Mouse (Mus musculus): ENCODE results near the gene Ly6g6c. TPM values are rescaled to one million over a fixed set of nuclear protein-coding genes. Genes with fewer than 3 reads are reported as not detected.

Gene Ly6g6c
- total RNA-seq, 2 experiments from 2014 or later = not detected

DNA sequence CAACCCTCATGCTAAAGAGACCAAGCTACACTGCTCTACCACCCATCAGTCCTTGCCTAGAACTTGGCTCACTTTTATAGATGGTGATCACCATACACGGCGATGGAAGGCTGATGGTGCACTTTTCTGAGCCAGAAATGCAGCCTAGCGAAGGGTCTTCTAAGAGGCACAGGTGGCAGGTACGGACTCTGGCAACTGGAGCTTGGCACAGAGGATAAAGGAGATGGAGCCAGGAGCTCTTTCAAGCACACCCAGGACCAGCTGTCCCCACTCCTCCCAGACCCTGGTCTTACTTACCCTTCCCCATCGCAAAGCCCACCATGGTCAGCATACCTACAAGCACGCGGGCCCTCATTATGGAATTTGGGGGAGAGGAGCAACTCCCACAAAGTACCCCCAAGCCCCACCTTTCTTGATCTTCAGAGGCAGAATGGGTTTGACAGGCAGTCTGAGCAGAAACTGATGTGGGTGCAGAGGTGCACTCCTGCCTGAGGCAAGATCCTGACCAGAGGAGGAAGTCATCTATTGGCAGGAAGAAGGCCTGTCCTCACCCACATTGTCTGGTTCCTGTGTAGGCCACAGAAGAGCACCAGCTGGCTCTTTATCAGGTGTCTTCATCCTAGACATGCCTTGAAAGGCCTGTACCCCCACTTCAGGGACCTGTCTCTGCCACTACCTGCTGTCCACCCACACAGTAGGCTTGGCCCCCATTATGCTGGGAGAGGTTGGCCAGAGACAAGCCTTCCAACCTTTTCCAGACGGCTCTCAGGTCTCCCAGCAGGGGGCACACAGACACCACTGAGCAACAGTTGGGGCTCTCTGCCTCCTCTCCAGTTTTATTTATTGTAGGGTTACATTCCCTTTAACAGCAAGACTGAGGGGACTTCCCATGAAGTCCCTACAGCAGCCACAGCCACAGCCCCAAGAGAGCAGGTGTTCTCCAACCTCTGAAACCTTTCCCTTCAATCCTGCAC lies 50.1 kb downstream of the Ly6g6c start, which contains the start of gene Ly6g5b:
Gene Ly6g5b (minus strand): TSS at position 383 of the 974 bp plus-strand sequence.
- DNase-seq = no peak

Other genes with a start within 250 kb of the Ly6g6c start
- 10 to 100 TPM; 31.8 to 33.0 TPM for gene Stk19, start 228.4 kb upstream of the Ly6g6c start, total RNA-seq (2021)
- 10 to 100 TPM; 45.1 to 52.2 TPM for gene Dxo, start 228.4 kb upstream of the Ly6g6c start, total RNA-seq (2021)
- gene Skiv2l, start 215.2 kb upstream of the Ly6g6c start, total RNA-seq (2021) = 10 to 100 TPM; 49.2 to 60.8 TPM
- 10 to 100 TPM; 44.2 to 48.4 TPM for gene Nelfe, start 215.0 kb upstream of the Ly6g6c start, total RNA-seq (2021)
- 100 to 1,000 TPM; 158 to 363 TPM for gene Cfb, start 202.9 kb upstream of the Ly6g6c start, total RNA-seq (2021)
- gene Zbtb12, start 185.9 kb upstream of the Ly6g6c start, total RNA-seq (2021) = 10 to 100 TPM; 13.5 to 17.8 TPM
- gene Gm20547, start 183.3 kb upstream of the Ly6g6c start, total RNA-seq (2021) = under 1 TPM in 1 of 2 experiments, not detected in 1; 0.21 TPM
- gene C2, start 167.1 kb upstream of the Ly6g6c start, total RNA-seq (2021) = 10 to 100 TPM; 41.1 TPM
- gene Ehmt2, start 166.9 kb upstream of the Ly6g6c start, total RNA-seq (2021) = 100 to 1,000 TPM; 113 to 137 TPM
- gene Slc44a4, start 150.9 kb upstream of the Ly6g6c start, total RNA-seq (2021) = 1 to 10 TPM in 1 of 2 experiments, under 1 TPM in 1; 1.00 to 1.2 TPM
- 10 to 100 TPM; 18.6 to 24.2 TPM for gene Neu1, start 134.1 kb upstream of the Ly6g6c start, total RNA-seq (2021)
- 10 to 100 TPM; 16.4 to 32.9 TPM for gene Hspa1b, start 106.2 kb upstream of the Ly6g6c start, total RNA-seq (2021)
- gene Gm20481, start 95.5 kb upstream of the Ly6g6c start, total RNA-seq (2021) = not detected
- 10 to 100 TPM in 1 of 2 experiments, 1 to 10 TPM in 1; 7.3 to 13.6 TPM for gene Hspa1a, start 93.2 kb upstream of the Ly6g6c start, total RNA-seq (2021)
- gene Hspa1l, start 92.7 kb upstream of the Ly6g6c start, total RNA-seq (2021) = 1 to 10 TPM in 1 of 2 experiments, under 1 TPM in 1; 0.75 to 1.4 TPM
- 10 to 100 TPM; 39.0 to 42.8 TPM for gene Lsm2, start 83.5 kb upstream of the Ly6g6c start, total RNA-seq (2021)
- 10 to 100 TPM; 56.5 to 63.0 TPM for gene Vars, start 64.4 kb upstream of the Ly6g6c start, total RNA-seq (2021)
- 1 to 10 TPM in 1 of 2 experiments, under 1 TPM in 1; 0.72 to 1.5 TPM for gene Vwa7, start 48.8 kb upstream of the Ly6g6c start, total RNA-seq (2021)
- 1 to 10 TPM; 1.1 to 1.6 TPM for gene Sapcd1, start 37.4 kb upstream of the Ly6g6c start, total RNA-seq (2021)
- gene Msh5, start 18.6 kb upstream of the Ly6g6c start, total RNA-seq (2021) = 1 to 10 TPM; 2.3 to 5.0 TPM
- 100 to 1,000 TPM in 1 of 2 experiments, 10 to 100 TPM in 1; 95.6 to 105 TPM for gene Clic1, start 15.4 kb upstream of the Ly6g6c start, total RNA-seq (2021)
- gene Ddah2, start 6.4 kb upstream of the Ly6g6c start, total RNA-seq (2021) = 10 to 100 TPM; 35.2 to 51.7 TPM
- under 1 TPM; 0.24 to 0.30 TPM for gene Mpig6b, start 796 bp downstream of the Ly6g6c start, total RNA-seq (2021)
- under 1 TPM in 1 of 2 experiments, not detected in 1; 0.27 TPM for gene Ly6g6e, start 11.5 kb downstream of the Ly6g6c start, total RNA-seq (2021)
- gene Ly6g6d, start 12.7 kb downstream of the Ly6g6c start, total RNA-seq (2021) = 1 to 10 TPM; 1.1 to 2.2 TPM
- gene Ly6g6f, start 20.2 kb downstream of the Ly6g6c start, total RNA-seq (2021) = under 1 TPM in 1 of 2 experiments, not detected in 1; 0.48 TPM
- gene Abhd16a, start 23.9 kb downstream of the Ly6g6c start, total RNA-seq (2021) = 10 to 100 TPM; 77.2 to 91.4 TPM
- not detected for gene Ly6g5c, start 42.9 kb downstream of the Ly6g6c start, total RNA-seq (2021)
- gene Ly6g5b, start 50.0 kb downstream of the Ly6g6c start, total RNA-seq (2021) = under 1 TPM; 0.30 to 0.91 TPM
- 10 to 100 TPM; 10.8 to 11.4 TPM for gene Gpank1, start 56.1 kb downstream of the Ly6g6c start, total RNA-seq (2021)
- gene Csnk2b, start 56.7 kb downstream of the Ly6g6c start, total RNA-seq (2021) = 100 to 1,000 TPM; 198 to 200 TPM
- 10 to 100 TPM; 26.0 to 28.5 TPM for gene D17H6S53E, start 61.0 kb downstream of the Ly6g6c start, total RNA-seq (2021)
- 100 to 1,000 TPM in 1 of 2 experiments, 10 to 100 TPM in 1; 44.8 to 115 TPM for gene Apom, start 66.7 kb downstream of the Ly6g6c start, total RNA-seq (2021)
- gene Bag6, start 69.8 kb downstream of the Ly6g6c start, total RNA-seq (2021) = 100 to 1,000 TPM; 300 to 349 TPM
- gene Prrc2a, start 99.5 kb downstream of the Ly6g6c start, total RNA-seq (2021) = 100 to 1,000 TPM; 182 to 212 TPM
- 1 to 10 TPM; 6.6 to 6.8 TPM for gene Aif1, start 110.7 kb downstream of the Ly6g6c start, total RNA-seq (2021)
- gene Lst1, start 123.1 kb downstream of the Ly6g6c start, total RNA-seq (2021) = 10 to 100 TPM in 1 of 2 experiments, 1 to 10 TPM in 1; 10.0 to 10.5 TPM
- gene Ltb, start 129.1 kb downstream of the Ly6g6c start, total RNA-seq (2021) = 10 to 100 TPM; 11.5 to 12.6 TPM
- gene Tnf, start 136.6 kb downstream of the Ly6g6c start, total RNA-seq (2021) = 1 to 10 TPM; 1.3 to 1.4 TPM
- under 1 TPM; 0.81 to 0.97 TPM for gene Lta, start 140.0 kb downstream of the Ly6g6c start, total RNA-seq (2021)
- gene Gm16181, start 155.4 kb downstream of the Ly6g6c start, total RNA-seq (2021) = 1 to 10 TPM in 1 of 2 experiments, not detected in 1; 1.3 TPM
- 1 to 10 TPM; 5.6 to 9.4 TPM for gene Atp6v1g2, start 168.3 kb downstream of the Ly6g6c start, total RNA-seq (2021)
- gene Nfkbil1, start 170.4 kb downstream of the Ly6g6c start, total RNA-seq (2021) = 10 to 100 TPM; 17.3 to 17.5 TPM
- 100 to 1,000 TPM; 189 to 235 TPM for gene Ddx39b, start 176.4 kb downstream of the Ly6g6c start, total RNA-seq (2021)
- 100 to 1,000 TPM; 105 to 116 TPM for gene H2-D1, start 197.3 kb downstream of the Ly6g6c start, total RNA-seq (2021)